16 mouse cellular contexts compared by ENCODE assay signal in genomic region chr17:8533828-8534227, GRCm38 (mm10). TPM values are rescaled to one million over a fixed set of nuclear protein-coding genes. Genes with fewer than 3 reads are reported as not detected.
A peak's percentile ranks its signal among the peaks of the same experiment; 100 is the strongest.
DNase-seq lines count a peak whose midpoint lies in the region; ATAC-seq and TF ChIP-seq lines count a peak whose summit lies in the region.
"Had no signal": no experiment of that assay in that cellular context is flagged by ENCODE, and none has a peak within 500 bp of the region (broad histone marks: within the 10 kb centered on the region; RNA-seq: fewer than 3 reads in every experiment).

No protein-coding gene starts in this region.

- H3K27me3 ChIP-seq in kidney, embryonic 16.5 days (ENCODE audit: insufficient read depth, low read length), result no peaks in the 10 kb centered on the region
- H3K27me3 ChIP-seq in ES-Bruce4 (ENCODE audit: control insufficient read depth, insufficient read depth, low read length, poor library complexity, severe bottlenecking), result no peaks in the 10 kb centered on the region
- H3K27me3 ChIP-seq in splenic B cell, adult 2 months (ENCODE audit: control insufficient read depth, insufficient read depth, low read length, poor library complexity, severe bottlenecking), result no peaks in the 10 kb centered on the region
- H3K27me3 ChIP-seq: heart, embryonic 15.5 days; midbrain, embryonic 13.5 days had no signal

- no peak overlapping the region for H3K27ac ChIP-seq in kidney, embryonic 16.5 days (ENCODE audit: low read length)
- H3K27ac ChIP-seq in ES-Bruce4 (ENCODE audit: insufficient read depth, low read length), result no peak overlapping the region
- H3K27ac ChIP-seq: heart, embryonic 15.5 days; midbrain, embryonic 13.5 days had no signal

- peak; percentile 16 for DNase-seq in kidney, postnatal 10 days
- DNase-seq in R1 (ENCODE audit: low read depth, low spot score), result peak; percentile 79
- DNase-seq in splenic B cell, adult 2 months (ENCODE audit: low read depth, low spot score), result peak; percentile 3
- DNase-seq in natural killer cell, adult 2 months (ENCODE audit: low spot score in 2 of 2), result no peak
- DNase-seq: layer of hippocampus, postnatal 36 days had no signal

- no peak overlapping the region for H3K9ac ChIP-seq in kidney, embryonic 16.5 days (replicated peaks; ENCODE audit: low read length)
- no peak overlapping the region for H3K9ac ChIP-seq in ES-Bruce4 (ENCODE audit: low read depth, poor library complexity, severe bottlenecking)
- H3K9ac ChIP-seq: heart, embryonic 15.5 days; midbrain, embryonic 13.5 days had no signal

- no peak for TF ChIP-seq EP300 in ES-Bruce4 (IDR thresholded peaks at IDR 0.05; ENCODE audit: insufficient read depth, low read depth, low read length)

- 61% methylated on average over 3 of the region's 3 CpGs for WGBS in kidney, embryonic 16.5 days

- no peaks in the 10 kb centered on the region for H3K9me3 ChIP-seq in kidney, embryonic 16.5 days (ENCODE audit: low read length)
- no peaks in the 10 kb centered on the region for H3K9me3 ChIP-seq in ES-Bruce4 (replicated peaks; ENCODE audit: control insufficient read depth, insufficient read depth, low read length, poor library complexity, severe bottlenecking)
- H3K9me3 ChIP-seq: heart, embryonic 15.5 days; midbrain, embryonic 13.5 days had no signal

- TF ChIP-seq CTCF in ES-Bruce4 (IDR thresholded peaks at IDR 0.05; ENCODE audit: low read depth, low read length), result peak; percentile 86

- H3K4me2 ChIP-seq in kidney, embryonic 16.5 days (replicated peaks; ENCODE audit: low read depth, low read length), result no peak overlapping the region
- H3K4me2 ChIP-seq: heart, embryonic 15.5 days; midbrain, embryonic 13.5 days had no signal

- no peak overlapping the region for H3K4me3 ChIP-seq in kidney, embryonic 16.5 days (ENCODE audit: low read length)
- H3K4me3 ChIP-seq in ES-Bruce4 (ENCODE audit: low read depth, low read length), result no peak overlapping the region
- H3K4me3 ChIP-seq: heart, embryonic 15.5 days; midbrain, embryonic 13.5 days had no signal

- H3K4me1 ChIP-seq in kidney, embryonic 16.5 days (ENCODE audit: insufficient read depth, low read length), result no peaks in the 10 kb centered on the region
- no peaks in the 10 kb centered on the region for H3K4me1 ChIP-seq in ES-Bruce4 (ENCODE audit: control insufficient read depth, insufficient read depth, low read length)
- H3K4me1 ChIP-seq: heart, embryonic 15.5 days; midbrain, embryonic 13.5 days had no signal

- no peak for ATAC-seq in kidney, embryonic 16.5 days (ENCODE audit: low FRiP score, low TSS enrichment)
- ATAC-seq in frontal cortex, adult (ENCODE audit: low TSS enrichment), result no peak
- ATAC-seq: activated CD4-positive, CD25-positive, alpha-beta regulatory T cell, adult 4 months; midbrain, embryonic 13.5 days had no signal

- no peak for TF ChIP-seq POLR2A in ES-Bruce4 (IDR thresholded peaks at IDR 0.05; ENCODE audit: insufficient read depth, low read length)

- H3K36me3 ChIP-seq in kidney, embryonic 16.5 days (ENCODE audit: insufficient read depth, low read length), result no peaks in the 10 kb centered on the region
- no peaks in the 10 kb centered on the region for H3K36me3 ChIP-seq in ES-Bruce4 (ENCODE audit: control insufficient read depth, insufficient read depth, low read length, poor library complexity, severe bottlenecking)
- no peaks in the 10 kb centered on the region for H3K36me3 ChIP-seq in splenic B cell, adult 2 months (ENCODE audit: control insufficient read depth, insufficient read depth, low read length, poor library complexity, severe bottlenecking)
- H3K36me3 ChIP-seq: heart, embryonic 15.5 days; midbrain, embryonic 13.5 days had no signal

RNA-seq across cellular contexts. Expression of gene Pde10a, which starts 8.7 kb away (rescaled TPM):
- polyA plus RNA-seq in kidney, embryonic 16.5 days (2015; fragmentation: Nextera tagmentation; extraction: Ambion mirVana), result 1.3 and 1.8 TPM in 2 replicates
- 1.8 and 2.7 TPM in 2 replicates for polyA plus RNA-seq in ES-Bruce4 (2011; ENCODE audit: insufficient read depth, insufficient read length, low read depth, missing spikeins)
- polyA plus RNA-seq: activated CD4-positive, CD25-positive, alpha-beta regulatory T cell, adult 4 months had no signal

RNA-seq across cellular contexts. Expression of gene Gm17087, which starts 32.9 kb away (rescaled TPM):
- not detected in 2 replicates for polyA plus RNA-seq in kidney, embryonic 16.5 days (2015; fragmentation: Nextera tagmentation; extraction: Ambion mirVana)
- polyA plus RNA-seq in ES-Bruce4 (2011; ENCODE audit: insufficient read depth, insufficient read length, low read depth, missing spikeins), result 0.82 TPM in 1 of 2 replicates, not detected in the other
- polyA plus RNA-seq: embryonic facial prominence, embryonic 14.5 days; frontal cortex, adult 2 months; heart, embryonic 15.5 days; intestine, embryonic 14.5 days; liver, embryonic 16.5 days; midbrain, embryonic 13.5 days; stomach, embryonic 14.5 days had no signal

Comparison
In these comparisons a context has a peak if more than half of its experiments do, and no peak if none do; other contexts are left out.
1. DNase-seq: peak in kidney, postnatal 10 days (single experiment), R1 (single experiment) and splenic B cell, adult 2 months (single experiment); none in natural killer cell, adult 2 months (0 of 2).